Mouse (Mus musculus) adrenal gland, postnatal 25 days (tissue): ENCODE data around the gene 1810010H24Rik. TPM values are rescaled to one million over a fixed set of nuclear protein-coding genes. Genes with fewer than 3 reads are reported as not detected.
"Not testable (repeated sequence)": the region's sequence is repeated elsewhere in the genome, so short reads cannot be mapped to it uniquely, and the experiment has no call there.

Experiments
- DNase-seq: peaks from one replicate; pipeline ENCODE4 v3.0.0; 2021; ENCODE audit warnings: mixed read lengths
- total RNA-seq: library from RNA; stranded (reverse); gene quantifications from 2 replicates; pipeline ENCODE4 v1.2.3, GENCODE M21; 2021

The 1810010H24Rik gene
- total RNA-seq, 1 experiment from 2014 or later: 4.2 TPM

GRCm38 (mm10) chr11:107012324-107013017, 13.0 kb upstream of the 1810010H24Rik start:
- peak; percentile 97 for DNase-seq

GRCm38 (mm10) chr11:107014020-107014585, 11.4 kb upstream of the 1810010H24Rik start:
- no peak for DNase-seq

GRCm38 (mm10) chr11:107014597-107015309, 10.7 kb upstream of the 1810010H24Rik start:
- peak; percentile 16 for DNase-seq

- DNase-seq: not testable (repeated sequence)
These were observed 9.8 kb upstream of the 1810010H24Rik start for GRCm38 (mm10) chr11:107015535-107016187.

GRCm38 (mm10) chr11:107016893-107017292, 8.6 kb upstream of the 1810010H24Rik start:
- no peak for DNase-seq

GRCm38 (mm10) chr11:107017339-107017886, 8.1 kb upstream of the 1810010H24Rik start:
- no peak for DNase-seq

- DNase-seq: no peak
These were observed 6.9 kb upstream of the 1810010H24Rik start for GRCm38 (mm10) chr11:107018606-107019005.

- no peak for DNase-seq
These were observed 6.2 kb upstream of the 1810010H24Rik start for GRCm38 (mm10) chr11:107019318-107019717.

- not testable (repeated sequence) for DNase-seq
These were observed 5.8 kb upstream of the 1810010H24Rik start for GRCm38 (mm10) chr11:107019722-107020121.

- DNase-seq: no peak
These were observed 3.3 kb upstream of the 1810010H24Rik start for GRCm38 (mm10) chr11:107022050-107022683.

GRCm38 (mm10) chr11:107024406-107024805, 1.1 kb upstream of the 1810010H24Rik start:
- no peak for DNase-seq

- no peak for DNase-seq
These were observed 1.3 kb downstream of the 1810010H24Rik start for GRCm38 (mm10) chr11:107026554-107027430.

- peak; percentile 87 for DNase-seq
These were observed 2.2 kb downstream of the 1810010H24Rik start for GRCm38 (mm10) chr11:107027431-107028274.

GRCm38 (mm10) chr11:107028275-107028618, 2.8 kb downstream of the 1810010H24Rik start:
- DNase-seq: no peak

GRCm38 (mm10) chr11:107028754-107029153, 3.3 kb downstream of the 1810010H24Rik start:
- DNase-seq: no peak

GRCm38 (mm10) chr11:107029536-107029935, 4.1 kb downstream of the 1810010H24Rik start:
- DNase-seq: no peak

- DNase-seq: no peak
These were observed 6.2 kb downstream of the 1810010H24Rik start for GRCm38 (mm10) chr11:107031635-107032034.

- no peak for DNase-seq
These were observed 8.8 kb downstream of the 1810010H24Rik start for GRCm38 (mm10) chr11:107034085-107034810.

- no peak for DNase-seq
These were observed 13.9 kb downstream of the 1810010H24Rik start for GRCm38 (mm10) chr11:107039417-107039816.
